Mouse (Mus musculus) MEL (cell line): ENCODE measurements around the gene Clec16a. TPM values are rescaled to one million over a fixed set of nuclear protein-coding genes. Genes with fewer than 3 reads are reported as not detected.

ENCODE experiments used
- DNase-seq: peaks from one replicate; pipeline ENCODE4 v3.0.0; 2011; ENCODE audit warnings: low read depth, low spot score
- H3K27ac ChIP-seq: 2 replicates; pipeline ENCODE4 v1.5.1; 2012; ENCODE audit warnings: low read depth, mild to moderate bottlenecking, control low read depth, low read length, moderate library complexity; ENCODE audit not compliant: control insufficient read depth
- H3K27me3 ChIP-seq, 2 experiments: fragments of 150-350 bp in 1 of 2; sonication (generic) in 1 of 2; 2 replicates each; pipeline ENCODE4 v1.6.1; 2012; ENCODE audit warnings: low read length in 2 of 2, mild to moderate bottlenecking in 2 of 2, improper control_type of control experiment in 1 of 2, moderate library complexity in 1 of 2; ENCODE audit not compliant: insufficient read depth in 2 of 2, control insufficient read depth in 1 of 2
- H3K36me3 ChIP-seq, 2 experiments: 2 replicates each; pipeline ENCODE4 v1.6.1; 2012 to 2014; ENCODE audit warnings: low read length in 2 of 2, improper control_type of control experiment in 1 of 2, inconsistent platforms in 1 of 2, mild to moderate bottlenecking in 1 of 2; ENCODE audit not compliant: insufficient read depth in 2 of 2, control insufficient read depth in 1 of 2
- H3K4me1 ChIP-seq, 2 experiments: fragments of 150-350 bp in 1 of 2; sonication (generic) in 1 of 2; 2 replicates each; pipeline ENCODE4 v1.6.1; 2012; ENCODE audit warnings: low read length in 2 of 2, improper control_type of control experiment in 1 of 2, mild to moderate bottlenecking in 1 of 2; ENCODE audit not compliant: insufficient read depth in 2 of 2, control insufficient read depth in 1 of 2
- H3K4me3 ChIP-seq, 2 experiments: fragments of 150-350 bp in 1 of 2; sonication (generic) in 1 of 2; 2 replicates each; pipeline ENCODE4 v1.5.1; 2012; ENCODE audit warnings: low read depth in 2 of 2, low read length in 2 of 2, mild to moderate bottlenecking in 2 of 2, moderate library complexity in 2 of 2, control low read depth in 1 of 2, improper control_type of control experiment in 1 of 2; ENCODE audit not compliant: control insufficient read depth in 1 of 2, insufficient read depth in 1 of 2
- H3K79me2 ChIP-seq: 2 replicates; pipeline ENCODE4 v1.6.1; 2012; ENCODE audit warnings: mild to moderate bottlenecking, low read length, moderate library complexity; ENCODE audit not compliant: control insufficient read depth, poor library complexity, insufficient read depth
- H3K9ac ChIP-seq: 2 replicates; pipeline ENCODE4 v1.6.1; 2012; ENCODE audit warnings: low read depth, mild to moderate bottlenecking, control low read depth, low read length, moderate library complexity; ENCODE audit not compliant: control insufficient read depth, poor library complexity, severe bottlenecking
- H3K9me3 ChIP-seq: fragments of 150-350 bp; sonication (generic); replicated peaks from 2 replicates; pipeline ENCODE4 v1.6.1; 2012; ENCODE audit warnings: mild to moderate bottlenecking, low read length, improper control_type of control experiment, moderate library complexity; ENCODE audit not compliant: insufficient read depth
- BHLHE40 ChIP-seq: IDR thresholded peaks from 2 replicates; pipeline ENCODE4 v1.6.1; 2012; ENCODE audit warnings: low read depth, mild to moderate bottlenecking, inconsistent platforms, low read length, improper control_type of control experiment, borderline replicate concordance
- CHD1 ChIP-seq: IDR thresholded peaks from 2 replicates; pipeline ENCODE4 v1.6.1; 2012; ENCODE audit warnings: low read depth, mild to moderate bottlenecking, inconsistent platforms, low read length, improper control_type of control experiment
- CHD2 ChIP-seq: IDR thresholded peaks from 2 replicates; pipeline ENCODE4 v1.6.1; 2011; ENCODE audit warnings: low read length, improper control_type of control experiment
- CTCF ChIP-seq, 3 experiments: IDR thresholded peaks in 2 of 3; conservative IDR thresholded peaks in 1 of 3; 2 replicates each; pipeline ENCODE4 v1.5.1; 2011 to 2012; ENCODE audit warnings: low read length in 3 of 3, low read depth in 2 of 3, mild to moderate bottlenecking in 2 of 3, improper control_type of control experiment in 1 of 3, inconsistent platforms in 1 of 3, mixed read lengths in 1 of 3, moderate library complexity in 1 of 3; ENCODE audit not compliant: control insufficient read depth in 1 of 3, insufficient read depth in 1 of 3, poor library complexity in 1 of 3, severe bottlenecking in 1 of 3
- E2F4 ChIP-seq: IDR thresholded peaks from 2 replicates; pipeline ENCODE4 v1.6.1; 2011; ENCODE audit warnings: low read depth, low read length, improper control_type of control experiment, borderline replicate concordance
- ELF1 ChIP-seq: IDR thresholded peaks from 2 replicates; pipeline ENCODE4 v1.6.1; 2014; ENCODE audit warnings: low read depth, mild to moderate bottlenecking, inconsistent platforms, low read length, improper control_type of control experiment, moderate library complexity
- EP300 ChIP-seq, 2 experiments: IDR thresholded peaks; 2 replicates each; pipeline ENCODE4 v1.6.1; 2011; ENCODE audit warnings: improper control_type of control experiment in 2 of 2, low read length in 2 of 2, low read depth in 1 of 2, mild to moderate bottlenecking in 1 of 2
- HCFC1 ChIP-seq: IDR thresholded peaks from 2 replicates; pipeline ENCODE4 v1.6.1; 2012; ENCODE audit warnings: low read depth, mild to moderate bottlenecking, inconsistent platforms, low read length, improper control_type of control experiment, moderate library complexity
- JUND ChIP-seq: IDR thresholded peaks from 2 replicates; pipeline ENCODE4 v1.6.1; 2011; ENCODE audit warnings: low read depth, mild to moderate bottlenecking, improper control_type of control experiment, low read length
- KAT2A ChIP-seq: conservative IDR thresholded peaks from 2 replicates; pipeline ENCODE4 v1.6.1; 2012; ENCODE audit warnings: low read depth, low read length, improper control_type of control experiment, inconsistent platforms
- MAZ ChIP-seq: IDR thresholded peaks from 2 replicates; pipeline ENCODE4 v1.6.1; 2012; ENCODE audit warnings: low read depth, mild to moderate bottlenecking, inconsistent platforms, low read length, improper control_type of control experiment
- MYB ChIP-seq: IDR thresholded peaks from 2 replicates; pipeline ENCODE4 v1.6.1; 2011; ENCODE audit warnings: mild to moderate bottlenecking, low read depth, low read length, improper control_type of control experiment
- POLR2A ChIP-seq, 2 experiments: IDR thresholded peaks; 2 replicates each; pipeline ENCODE4 v1.6.1; 2011 to 2012; ENCODE audit warnings: low read length in 2 of 2, mild to moderate bottlenecking in 2 of 2, control low read depth in 1 of 2, improper control_type of control experiment in 1 of 2, low read depth in 1 of 2, moderate library complexity in 1 of 2; ENCODE audit not compliant: control insufficient read depth in 1 of 2, insufficient read depth in 1 of 2, poor library complexity in 1 of 2
- POLR2AphosphoS2 ChIP-seq: IDR thresholded peaks from 2 replicates; pipeline ENCODE4 v1.6.1; 2011; ENCODE audit warnings: low read length, improper control_type of control experiment
- POLR2AphosphoS5 ChIP-seq: IDR thresholded peaks from 2 replicates; pipeline ENCODE4 v1.6.1; 2012; ENCODE audit warnings: low read depth, borderline replicate concordance, mild to moderate bottlenecking, inconsistent platforms, low read length, moderate library complexity, mixed read lengths
- RAD21 ChIP-seq: IDR thresholded peaks from 2 replicates; pipeline ENCODE4 v1.6.1; 2011; ENCODE audit warnings: mild to moderate bottlenecking, low read depth, low read length, improper control_type of control experiment
- SIN3A ChIP-seq: IDR thresholded peaks from 2 replicates; pipeline ENCODE4 v1.6.1; 2012; ENCODE audit warnings: low read length, improper control_type of control experiment, inconsistent platforms
- TAL1 ChIP-seq: IDR thresholded peaks from 2 replicates; pipeline ENCODE4 v1.6.1; 2012; ENCODE audit warnings: mild to moderate bottlenecking, inconsistent platforms, low read length, moderate library complexity, mixed read lengths
- TBP ChIP-seq: IDR thresholded peaks from 2 replicates; pipeline ENCODE4 v1.8.0; 2011; ENCODE audit warnings: low read depth, low read length, improper control_type of control experiment
- UBTF ChIP-seq: IDR thresholded peaks from 2 replicates; pipeline ENCODE4 v1.6.1; 2012; ENCODE audit warnings: low read depth, mild to moderate bottlenecking, inconsistent platforms, low read length, improper control_type of control experiment, moderate library complexity, borderline replicate concordance; ENCODE audit not compliant: insufficient read depth
- USF1 ChIP-seq: IDR thresholded peaks from 2 replicates; pipeline ENCODE4 v1.6.1; 2014; ENCODE audit warnings: low read depth, mild to moderate bottlenecking, inconsistent platforms, low read length, improper control_type of control experiment, moderate library complexity
- USF2 ChIP-seq, 2 experiments: IDR thresholded peaks; 2 replicates each; pipeline ENCODE4 v1.6.1; 2011 to 2012; ENCODE audit warnings: improper control_type of control experiment in 2 of 2, low read length in 2 of 2, borderline replicate concordance in 1 of 2, inconsistent platforms in 1 of 2, low read depth in 1 of 2, mild to moderate bottlenecking in 1 of 2; ENCODE audit not compliant: insufficient read depth in 1 of 2
- ZKSCAN1 ChIP-seq: IDR thresholded peaks from 2 replicates; pipeline ENCODE4 v1.6.1; 2012; ENCODE audit warnings: low read depth, mild to moderate bottlenecking, inconsistent platforms, low read length, improper control_type of control experiment, moderate library complexity
- ZMIZ1 ChIP-seq: IDR thresholded peaks from 2 replicates; pipeline ENCODE4 v1.6.1; 2012; ENCODE audit warnings: low read depth, mild to moderate bottlenecking, inconsistent platforms, low read length, improper control_type of control experiment, moderate library complexity
- polyA plus RNA-seq, 2 experiments: library from polyadenylated mRNA; stranded (reverse) in 1 of 2; unstranded in 1 of 2; fragments of >175 nt in 1 of 2; fragments of >200 nt in 1 of 2; gene quantifications; 2 replicates each; pipeline versions ENCODE4 v1.2.1 to v1.2.4; 2012; ENCODE audit warnings: low replicate concordance in 2 of 2, low read depth in 1 of 2; ENCODE audit not compliant: insufficient read length in 2 of 2, insufficient read depth in 1 of 2, missing spikeins in 1 of 2
- total RNA-seq: library from RNA; depleted of rRNA; stranded (reverse); fragments of 300-350 nt; gene quantifications from 2 replicates; pipeline ENCODE4 v1.2.3, GENCODE M21; 2012

Clec16a gene
- total and polyA plus RNA-seq, 3 experiments = 10.4 to 49.3 (median 22.1) TPM

DNA sequence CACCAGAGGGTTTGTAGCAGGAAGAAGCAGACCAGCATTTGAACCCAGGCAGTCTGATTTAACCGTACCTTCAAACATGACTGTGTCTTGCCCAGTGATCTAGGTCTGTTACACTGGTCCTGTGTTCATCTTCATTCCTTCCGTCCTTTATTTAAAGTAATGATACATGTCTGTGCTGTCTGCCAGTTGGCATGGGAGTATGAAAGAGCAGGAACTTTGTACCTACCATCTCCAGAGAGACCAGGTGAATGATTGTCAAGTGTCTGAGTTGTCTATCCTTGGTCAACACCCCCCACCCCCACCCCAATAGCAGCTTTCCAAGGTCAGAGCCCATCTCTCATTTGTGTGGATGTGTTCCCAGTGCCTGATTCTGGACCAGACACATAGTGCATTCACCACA lies 68.9 kb downstream of the Clec16a start:
- TF ChIP-seq CTCF (IDR thresholded peaks at IDR 0.05 in 2 of 3, conservative IDR thresholded peaks at IDR 0.05 in 1 of 3; ENCODE audit: control insufficient read depth in 1 of 3, insufficient read depth in 1 of 3, low read depth in 2 of 3, low read length in 3 of 3, poor library complexity in 1 of 3, severe bottlenecking in 1 of 3) = no peak
- no peak for TF ChIP-seq USF2 (IDR thresholded peaks at IDR 0.05; ENCODE audit: borderline replicate concordance in 1 of 2, insufficient read depth in 1 of 2, low read depth in 1 of 2, low read length in 2 of 2)
- TF ChIP-seq KAT2A = no peak
- TF ChIP-seq CHD1 = no peak
- TF ChIP-seq CHD2 = no peak
- TF ChIP-seq ELF1 = no peak
- TF ChIP-seq E2F4 = no peak
- Histone ChIP-seq H3K36me3 (no peaks in the 10 kb centered on the region), H3K4me1 (no peaks in the 10 kb centered on the region), H3K27ac (no peak overlapping the region), H3K9ac (no peak overlapping the region), H3K27me3 (no peaks in the 10 kb centered on the region), H3K9me3 (no peaks in the 10 kb centered on the region), H3K79me2 (no peaks in the 10 kb centered on the region), H3K4me3 (no peak overlapping the region)
- no peak for DNase-seq

DNA sequence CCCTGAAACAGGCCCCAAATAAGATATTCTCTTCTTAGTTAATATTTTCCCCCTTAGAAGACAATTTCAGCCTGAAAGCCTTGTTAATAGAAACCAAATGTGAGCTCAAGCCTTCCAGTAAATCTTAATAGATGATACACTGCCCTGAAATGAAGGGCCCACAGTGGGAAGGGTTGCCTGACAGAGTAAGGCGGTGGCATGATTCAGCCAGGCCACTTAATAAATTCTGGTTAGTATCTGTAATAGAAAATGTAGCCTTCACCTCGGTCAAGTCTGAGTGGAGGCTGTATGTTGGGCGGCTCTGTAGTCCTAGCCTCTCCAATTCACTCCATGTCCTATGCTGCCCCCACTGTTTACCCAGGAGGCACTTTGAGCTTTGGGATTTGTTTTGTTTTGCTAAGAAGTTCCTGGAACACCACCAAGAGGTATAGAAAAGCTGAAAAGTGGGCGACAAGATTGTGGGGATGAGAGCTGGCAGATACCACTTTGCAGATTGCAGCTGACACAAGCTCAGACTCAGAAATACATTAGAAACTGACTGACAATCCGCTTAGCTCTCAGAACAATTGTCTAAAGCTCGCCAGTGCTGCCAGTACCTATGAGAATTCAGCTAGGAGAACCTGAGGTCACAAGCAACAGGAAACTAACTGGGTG lies 75.9 kb downstream of the Clec16a start:
- TF ChIP-seq USF1 (no peak), TAL1 (no peak), EP300 (IDR thresholded peaks at IDR 0.05; ENCODE audit: low read depth in 1 of 2, low read length in 2 of 2) (no peak)
- Histone ChIP-seq H3K36me3 (0 out of 4 replicates have a peak, but pooled peaks cover 0 to 1% of the 10 kb centered on the region in 2 experiments), H3K27me3 (no peaks in the 10 kb centered on the region), H3K27ac (no peak overlapping the region), H3K9me3 (no peaks in the 10 kb centered on the region), H3K9ac (no peak overlapping the region), H3K4me1 (no peaks in the 10 kb centered on the region), H3K4me3 (no peak overlapping the region), H3K79me2 (no peaks in the 10 kb centered on the region)
- no peak for DNase-seq

DNA sequence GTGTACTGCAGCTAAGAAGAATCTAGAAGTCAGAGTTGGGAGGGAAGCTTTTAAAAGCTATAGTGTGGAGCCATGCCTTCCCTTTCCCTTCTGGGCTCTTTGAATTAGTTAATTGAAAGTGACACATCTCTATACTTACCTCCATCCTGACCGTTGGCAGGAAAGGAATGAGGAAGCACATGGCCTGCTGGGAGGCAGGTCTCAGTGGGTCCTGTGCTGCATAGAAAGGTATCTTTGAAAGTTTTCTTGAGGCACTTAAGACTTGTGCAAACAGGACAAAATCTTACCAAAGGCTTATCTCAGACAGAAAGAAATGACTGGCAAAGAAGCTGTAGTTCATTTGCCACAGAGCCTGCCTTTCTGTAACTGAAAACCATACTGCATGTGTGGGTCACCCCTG lies 76.6 kb downstream of the Clec16a start:
- no peaks in the 10 kb centered on the region for H3K9me3 ChIP-seq
- no peak for TF ChIP-seq ZMIZ1
- TF ChIP-seq POLR2AphosphoS5 = no peak
- no peak for TF ChIP-seq CTCF (IDR thresholded peaks at IDR 0.05 in 2 of 3, conservative IDR thresholded peaks at IDR 0.05 in 1 of 3; ENCODE audit: control insufficient read depth in 1 of 3, insufficient read depth in 1 of 3, low read depth in 2 of 3, low read length in 3 of 3, poor library complexity in 1 of 3, severe bottlenecking in 1 of 3)
- no peak for TF ChIP-seq HCFC1
- TF ChIP-seq POLR2A (IDR thresholded peaks at IDR 0.05; ENCODE audit: control insufficient read depth in 1 of 2, insufficient read depth in 1 of 2, low read depth in 1 of 2, low read length in 2 of 2, poor library complexity in 1 of 2) = no peak
- no peak for TF ChIP-seq USF2 (IDR thresholded peaks at IDR 0.05; ENCODE audit: borderline replicate concordance in 1 of 2, insufficient read depth in 1 of 2, low read depth in 1 of 2, low read length in 2 of 2)
- no peak for TF ChIP-seq MYB
- no peak for TF ChIP-seq JUND
- TF ChIP-seq POLR2AphosphoS2 = no peak
- no peak for TF ChIP-seq ZKSCAN1
- TF ChIP-seq RAD21 = no peak
- TF ChIP-seq CHD1 = no peak
- no peak for TF ChIP-seq UBTF
- no peak for TF ChIP-seq ELF1
- TF ChIP-seq USF1 = no peak
- TF ChIP-seq KAT2A = no peak
- TF ChIP-seq SIN3A = no peak
- no peak for TF ChIP-seq BHLHE40
- no peak for TF ChIP-seq MAZ
- no peak for TF ChIP-seq TBP
- TF ChIP-seq, all 39 proteins: peak for 0
- Histone ChIP-seq H3K4me1 (no peaks in the 10 kb centered on the region), H3K4me3 (no peak overlapping the region), H3K36me3 (0 out of 4 replicates have a peak, but pooled peaks cover 0 to 1% of the 10 kb centered on the region in 2 experiments), H3K79me2 (no peaks in the 10 kb centered on the region), H3K27me3 (no peaks in the 10 kb centered on the region), H3K9ac (no peak overlapping the region), H3K27ac (no peak overlapping the region)
- DNase-seq = no peak
